Mouse (Mus musculus) gonadal fat pad, adult 2 months (tissue): ENCODE data around the gene Tnf. TPM values are rescaled to one million over a fixed set of nuclear protein-coding genes. Genes with fewer than 3 reads are reported as not detected.

Experiments
- DNase-seq: peaks from one replicate; pipeline ENCODE4 v3.0.0-alpha.2; 2012; ENCODE audit warnings: low read depth
- polyA plus RNA-seq: library from polyadenylated mRNA; depleted of rRNA; stranded (reverse); fragments of >200 nt; gene quantifications from 2 replicates; pipeline ENCODE4 v1.2.3, GENCODE M21; 2012; rRNA removed

The Tnf gene
- polyA plus RNA-seq, 1 experiment: 1.3 TPM

GRCm38 (mm10) chr17:35153931-35154330, 47.9 kb downstream of the Tnf start:
- no peak for DNase-seq

- no peak for DNase-seq
These were observed 48.7 kb downstream of the Tnf start for GRCm38 (mm10) chr17:35153077-35153476.

- no peak for DNase-seq
These were observed 49.7 kb downstream of the Tnf start for GRCm38 (mm10) chr17:35152121-35152520.

Other genes starting within 250 kb of the Tnf start
- gene Hspa1b, start 242.8 kb downstream of the Tnf start, polyA plus RNA-seq: 58.3 and 104 TPM in 2 replicates
- 0.24 TPM in 1 of 2 replicates, not detected in the other for gene Gm20481, start 232.1 kb downstream of the Tnf start, polyA plus RNA-seq
- 37.0 and 50.4 TPM in 2 replicates for gene Hspa1a, start 229.9 kb downstream of the Tnf start, polyA plus RNA-seq
- 2.4 and 4.4 TPM in 2 replicates for gene Hspa1l, start 229.3 kb downstream of the Tnf start, polyA plus RNA-seq
- gene Lsm2, start 220.1 kb downstream of the Tnf start, polyA plus RNA-seq: 36.8 and 54.6 TPM in 2 replicates
- gene Vars, start 201.0 kb downstream of the Tnf start, polyA plus RNA-seq: 127 and 175 TPM in 2 replicates
- 1.2 and 1.3 TPM in 2 replicates for gene Vwa7, start 185.4 kb downstream of the Tnf start, polyA plus RNA-seq
- gene Sapcd1, start 174.0 kb downstream of the Tnf start, polyA plus RNA-seq: 3.0 and 3.4 TPM in 2 replicates
- gene Msh5, start 155.3 kb downstream of the Tnf start, polyA plus RNA-seq: 4.7 and 5.2 TPM in 2 replicates
- 129 and 133 TPM in 2 replicates for gene Clic1, start 152.0 kb downstream of the Tnf start, polyA plus RNA-seq
- 54.7 and 62.7 TPM in 2 replicates for gene Ddah2, start 143.0 kb downstream of the Tnf start, polyA plus RNA-seq
- gene Ly6g6c, start 136.6 kb downstream of the Tnf start, polyA plus RNA-seq: 0.61 and 0.66 TPM in 2 replicates
- gene Mpig6b, start 135.8 kb downstream of the Tnf start, polyA plus RNA-seq: 1.5 and 3.3 TPM in 2 replicates
- gene Ly6g6e, start 125.1 kb downstream of the Tnf start, polyA plus RNA-seq: 19.1 and 23.4 TPM in 2 replicates
- 15.7 and 17.2 TPM in 2 replicates for gene Ly6g6d, start 123.9 kb downstream of the Tnf start, polyA plus RNA-seq
- gene Ly6g6f, start 116.4 kb downstream of the Tnf start, polyA plus RNA-seq: 0.09 TPM in 1 of 2 replicates, not detected in the other
- gene Abhd16a, start 112.7 kb downstream of the Tnf start, polyA plus RNA-seq: 211 and 233 TPM in 2 replicates
- 2,220 and 3,034 TPM in 2 replicates for gene Ly6g5c, start 93.7 kb downstream of the Tnf start, polyA plus RNA-seq
- 1,986 and 2,407 TPM in 2 replicates for gene Ly6g5b, start 86.6 kb downstream of the Tnf start, polyA plus RNA-seq
- 9.4 and 10.1 TPM in 2 replicates for gene Gpank1, start 80.6 kb downstream of the Tnf start, polyA plus RNA-seq
- 397 and 504 TPM in 2 replicates for gene Csnk2b, start 80.0 kb downstream of the Tnf start, polyA plus RNA-seq
- gene D17H6S53E, start 75.6 kb downstream of the Tnf start, polyA plus RNA-seq: 6.4 and 7.7 TPM in 2 replicates
- gene Apom, start 70.0 kb downstream of the Tnf start, polyA plus RNA-seq: 0.11 and 0.49 TPM in 2 replicates
- 170 and 187 TPM in 2 replicates for gene Bag6, start 66.8 kb downstream of the Tnf start, polyA plus RNA-seq
- gene Prrc2a, start 37.1 kb downstream of the Tnf start, polyA plus RNA-seq: 218 and 257 TPM in 2 replicates
- gene Aif1, start 25.9 kb downstream of the Tnf start, polyA plus RNA-seq: 2.5 and 3.4 TPM in 2 replicates
- gene Lst1, start 13.6 kb downstream of the Tnf start, polyA plus RNA-seq: 15.3 and 20.2 TPM in 2 replicates
- gene Ltb, start 7.6 kb downstream of the Tnf start, polyA plus RNA-seq: 2.7 and 3.2 TPM in 2 replicates
- gene Lta, start 3.3 kb upstream of the Tnf start, polyA plus RNA-seq: 0.28 TPM in 2 replicates
- gene Gm16181, start 18.8 kb upstream of the Tnf start, polyA plus RNA-seq: 1.2 and 3.1 TPM in 2 replicates
- gene Atp6v1g2, start 31.7 kb upstream of the Tnf start, polyA plus RNA-seq: 20.9 and 22.5 TPM in 2 replicates
- gene Nfkbil1, start 33.8 kb upstream of the Tnf start, polyA plus RNA-seq: 15.7 and 19.9 TPM in 2 replicates
- gene Ddx39b, start 39.7 kb upstream of the Tnf start, polyA plus RNA-seq: 310 and 321 TPM in 2 replicates
- gene H2-D1, start 60.7 kb upstream of the Tnf start, polyA plus RNA-seq: 753 and 887 TPM in 2 replicates
- 0.04 and 0.05 TPM in 2 replicates for gene H2-Q1, start 118.4 kb upstream of the Tnf start, polyA plus RNA-seq
- 2.1 and 2.3 TPM in 2 replicates for gene H2-Q2, start 140.2 kb upstream of the Tnf start, polyA plus RNA-seq
- gene H2-Q4, start 177.6 kb upstream of the Tnf start, polyA plus RNA-seq: 40.4 and 55.1 TPM in 2 replicates
- 18.6 and 33.9 TPM in 2 replicates for gene H2-Q6, start 222.8 kb upstream of the Tnf start, polyA plus RNA-seq
- gene H2-Q7, start 237.1 kb upstream of the Tnf start, polyA plus RNA-seq: 40.0 and 56.7 TPM in 2 replicates